Mouse (Mus musculus): Measurements from ENCODE around the gene Ubr7.

Gene Ubr7

GRCm38 (mm10) chr12:102743036-102743588, 14.7 kb upstream of the Ubr7 start:
- DNase-seq (ENCODE audit: low spot score) = no peak

GRCm38 (mm10) chr12:102743589-102744574, 13.9 kb upstream of the Ubr7 start, which contains the start of the genes Moap1 and Tmem251:
TSS of gene Moap1 (minus strand) at chr12:102743661.
TSS of gene Tmem251 (plus strand) at chr12:102743762.
- peak; percentile 86 for DNase-seq (ENCODE audit: low spot score)

GRCm38 (mm10) chr12:102744839-102745238, 12.9 kb upstream of the Ubr7 start:
- no peak for DNase-seq (ENCODE audit: low spot score)

GRCm38 (mm10) chr12:102748256-102748655, 9.5 kb upstream of the Ubr7 start:
- DNase-seq (ENCODE audit: low spot score) = no peak

- no peak for DNase-seq (ENCODE audit: low spot score)
Observed at GRCm38 (mm10) chr12:102756304-102756703, 1.5 kb upstream of the Ubr7 start.

- no peak for DNase-seq (ENCODE audit: low spot score)
Observed at GRCm38 (mm10) chr12:102757055-102757688, 595 bp upstream of the Ubr7 start.

GRCm38 (mm10) chr12:102758403-102758756, 613 bp downstream of the Ubr7 start, which contains the start of gene Gm20604:
TSS of gene Gm20604 (minus strand) at chr12:102758672.
- DNase-seq (ENCODE audit: low spot score) = no peak

GRCm38 (mm10) chr12:102758936-102759335, 1.2 kb downstream of the Ubr7 start:
- no peak for DNase-seq (ENCODE audit: low spot score)

GRCm38 (mm10) chr12:102761668-102762067, 3.9 kb downstream of the Ubr7 start:
- no peak for DNase-seq (ENCODE audit: low spot score)

GRCm38 (mm10) chr12:102763696-102764095, 5.9 kb downstream of the Ubr7 start:
- no peak for DNase-seq (ENCODE audit: low spot score)

- no peak for DNase-seq (ENCODE audit: low spot score)
Observed at GRCm38 (mm10) chr12:102769000-102769399, 11.2 kb downstream of the Ubr7 start.

GRCm38 (mm10) chr12:102771601-102772000, 13.8 kb downstream of the Ubr7 start:
- DNase-seq (ENCODE audit: low spot score) = no peak

- DNase-seq (ENCODE audit: low spot score) = no peak
Observed at GRCm38 (mm10) chr12:102772676-102773075, 14.9 kb downstream of the Ubr7 start.

- no peak for DNase-seq (ENCODE audit: low spot score)
Observed at GRCm38 (mm10) chr12:102776035-102776434, 18.3 kb downstream of the Ubr7 start.

- no peak for DNase-seq (ENCODE audit: low spot score)
Observed at GRCm38 (mm10) chr12:102778151-102778550, 20.4 kb downstream of the Ubr7 start.

- no peak for DNase-seq (ENCODE audit: low spot score)
Observed at GRCm38 (mm10) chr12:102779452-102779851, 21.7 kb downstream of the Ubr7 start.

GRCm38 (mm10) chr12:102782841-102783240, 25.1 kb downstream of the Ubr7 start:
- no peak for DNase-seq (ENCODE audit: low spot score)

- DNase-seq (ENCODE audit: low spot score) = no peak
Observed at GRCm38 (mm10) chr12:102784899-102785592, 27.3 kb downstream of the Ubr7 start.

- DNase-seq (ENCODE audit: low spot score) = no peak
Observed at GRCm38 (mm10) chr12:102785593-102785985, 27.8 kb downstream of the Ubr7 start.

GRCm38 (mm10) chr12:102787927-102788326, 30.2 kb downstream of the Ubr7 start:
- DNase-seq (ENCODE audit: low spot score) = no peak

GRCm38 (mm10) chr12:102799528-102799927, 41.8 kb downstream of the Ubr7 start:
- DNase-seq (ENCODE audit: low spot score) = no peak

GRCm38 (mm10) chr12:102814858-102815257, 57.1 kb downstream of the Ubr7 start:
- DNase-seq (ENCODE audit: low spot score) = no peak

Measured in ovary, postnatal 36 days (tissue).